Mouse (Mus musculus) thymus, adult 2 months (tissue): ENCODE data around the gene Hils1.

Experiments used
- CTCF ChIP-seq: fragments of 200-500 bp; IDR thresholded peaks from 2 replicates; pipeline ENCODE4 v1.5.1; 2012; ENCODE audit warnings: mild to moderate bottlenecking, control low read depth, low read length, moderate library complexity, borderline replicate concordance; ENCODE audit not compliant: control insufficient read depth, poor library complexity, insufficient read depth; ENCODE audit errors: extremely low read depth
- POLR2A ChIP-seq: fragments of 200-500 bp; IDR thresholded peaks from 2 replicates; pipeline ENCODE4 v1.6.1; 2012; ENCODE audit warnings: mild to moderate bottlenecking, low read length, control low read depth, moderate library complexity; ENCODE audit not compliant: control insufficient read depth, poor library complexity, insufficient read depth; ENCODE audit errors: extremely low read depth

DNA sequence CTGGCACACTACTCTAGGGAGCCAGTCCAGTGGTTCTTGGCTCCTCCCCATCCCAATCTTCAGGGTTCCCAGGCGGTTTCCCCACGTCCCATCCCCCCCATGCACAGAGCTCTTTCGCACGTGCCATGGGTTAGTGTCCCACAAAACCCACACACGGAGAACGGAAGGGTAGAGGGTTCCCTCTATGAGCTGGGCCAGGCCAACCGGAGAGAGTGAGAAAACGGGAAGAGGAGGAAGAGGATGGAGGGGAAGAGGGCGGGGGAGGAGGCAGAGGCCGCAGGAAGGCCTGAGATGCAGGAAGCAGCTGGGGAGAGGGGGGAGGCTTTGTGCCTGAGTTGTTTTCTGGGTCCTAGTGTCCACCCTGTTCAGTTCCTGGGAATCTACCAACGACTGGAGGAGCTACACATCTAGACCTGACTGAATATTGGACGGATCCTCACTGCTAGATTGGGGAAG, 22.2 kb downstream of the Hils1 start:
- TF ChIP-seq POLR2A (peak; percentile 48; the same call in 1 of the 2 replicates), CTCF (no peak)
